In the genomic region with DNA sequence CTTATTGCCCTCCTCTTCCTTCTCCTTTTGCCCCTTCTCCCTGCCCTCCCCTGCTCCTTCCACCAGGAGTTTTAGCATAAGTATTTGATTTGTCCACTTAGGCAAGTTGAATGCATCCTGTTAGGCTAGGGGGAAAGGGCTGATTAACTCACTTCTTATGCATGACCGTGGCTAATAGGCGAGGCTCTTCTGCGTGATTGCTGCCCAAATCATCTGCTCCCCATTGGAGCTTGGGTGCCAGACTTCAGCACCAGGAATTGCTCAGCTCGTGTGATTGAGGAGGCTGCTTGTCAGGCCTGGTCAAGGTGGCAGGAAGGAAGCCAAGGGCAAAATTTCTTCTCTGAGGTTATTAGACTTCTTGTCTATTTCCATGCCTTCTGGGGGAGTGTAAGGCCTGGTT, we compare ENCODE assay signal across 14 mouse cellular contexts. TPM values are rescaled to one million over a fixed set of nuclear protein-coding genes. Genes with fewer than 3 reads are reported as not detected.
DNase-seq lines count a peak whose midpoint lies in the region; ATAC-seq and TF ChIP-seq lines count a peak whose summit lies in the region.
"Had no signal": no experiment of that assay in that cellular context is flagged by ENCODE, and none has a peak within 500 bp of the region (broad histone marks: within the 10 kb centered on the region; RNA-seq: fewer than 3 reads in every experiment).

No protein-coding gene starts in this region.

- no peaks in the 10 kb centered on the region for H3K27me3 ChIP-seq in heart, embryonic 13.5 days (replicated peaks)
- no peaks in the 10 kb centered on the region for H3K27me3 ChIP-seq in lung, embryonic 14.5 days (ENCODE audit: insufficient read depth, low read length)
- no peaks in the 10 kb centered on the region for H3K27me3 ChIP-seq in kidney, postnatal 0 days (ENCODE audit: insufficient read depth, low read length)
- H3K27me3 ChIP-seq: intestine, embryonic 15.5 days; Patski had no signal

- no peak overlapping the region for H3K4me3 ChIP-seq in heart, embryonic 13.5 days
- H3K4me3 ChIP-seq in lung, embryonic 14.5 days (ENCODE audit: low read depth, low read length), result no peak overlapping the region
- no peak overlapping the region for H3K4me3 ChIP-seq in lung, adult 2 months (replicated peaks; ENCODE audit: extremely low read depth, low read depth, low read length)
- H3K4me3 ChIP-seq in kidney, postnatal 0 days (replicated peaks; ENCODE audit: low read depth, low read length), result no peak overlapping the region
- H3K4me3 ChIP-seq: intestine, embryonic 15.5 days; myocyte had no signal

- peaks cover 100% of the 10 kb centered on the region for H3K4me1 ChIP-seq in heart, embryonic 13.5 days
- peaks cover 45% of the 10 kb centered on the region for H3K4me1 ChIP-seq in lung, embryonic 14.5 days (ENCODE audit: insufficient read depth)
- H3K4me1 ChIP-seq in lung, adult 2 months (ENCODE audit: control insufficient read depth, insufficient read depth, low read length), result peaks cover 48% of the 10 kb centered on the region
- peaks cover 50% of the 10 kb centered on the region for H3K4me1 ChIP-seq in kidney, postnatal 0 days (replicated peaks; ENCODE audit: insufficient read depth, low read length)

- peak overlapping the region; percentile 63 for H3K27ac ChIP-seq in heart, embryonic 13.5 days (replicated peaks)
- H3K27ac ChIP-seq in lung, embryonic 14.5 days (ENCODE audit: low read depth), result peak overlapping the region; percentile 4; the same call in 1 of the 2 replicates
- H3K27ac ChIP-seq in kidney, postnatal 0 days, result peak overlapping the region; percentile 64
- H3K27ac ChIP-seq: intestine, embryonic 15.5 days had no signal

- H3K9me3 ChIP-seq in heart, embryonic 13.5 days, result no peaks in the 10 kb centered on the region
- H3K9me3 ChIP-seq in lung, embryonic 14.5 days (ENCODE audit: low read depth, low read length), result no peaks in the 10 kb centered on the region
- H3K9me3 ChIP-seq in kidney, postnatal 0 days (replicated peaks; ENCODE audit: low read length), result no peaks in the 10 kb centered on the region
- H3K9me3 ChIP-seq: intestine, embryonic 15.5 days had no signal

- 41% methylated on average over 4 of the region's 4 CpGs for WGBS in heart, embryonic 13.5 days
- WGBS in lung, embryonic 14.5 days, result 39% methylated on average over 4 of the region's 4 CpGs
- 24% methylated on average over 4 of the region's 4 CpGs for WGBS in lung, adult 2 months
- 31% methylated on average over 4 of the region's 4 CpGs for whole genome bisulfite sequencing in kidney, postnatal 0 days

- peak; percentile 59 for DNase-seq in adrenal gland, postnatal 10 days
- no peak for DNase-seq in adrenal gland, adult 8-10 months
- DNase-seq in heart, adult 8-10 months (ENCODE audit: low spot score), result no peak
- DNase-seq in lung, embryonic 14.5 days, result no peak
- no peak for DNase-seq in lung, adult 2 months
- no peak for DNase-seq in kidney, postnatal 0 days (ENCODE audit: low spot score)
- DNase-seq in urinary bladder, adult 2 months (ENCODE audit: low spot score), result no peak
- DNase-seq: embryo, embryonic 11 days; lung, postnatal 4 days; thymus, postnatal 4 days had no signal

- peak overlapping the region; percentile 24; the same call in 1 of the 2 replicates for H3K9ac ChIP-seq in heart, embryonic 13.5 days
- no peak overlapping the region for H3K9ac ChIP-seq in lung, embryonic 14.5 days
- no peak overlapping the region for H3K9ac ChIP-seq in kidney, postnatal 0 days (ENCODE audit: low read depth, low read length)
- H3K9ac ChIP-seq: intestine, embryonic 15.5 days had no signal

- H3K4me2 ChIP-seq in heart, embryonic 13.5 days, result no peak overlapping the region
- no peak overlapping the region for H3K4me2 ChIP-seq in lung, embryonic 14.5 days
- no peak overlapping the region for H3K4me2 ChIP-seq in kidney, postnatal 0 days (ENCODE audit: low read length)
- H3K4me2 ChIP-seq: intestine, embryonic 15.5 days had no signal

- ATAC-seq in heart, embryonic 13.5 days (ENCODE audit: extremely low read depth, insufficient number of reproducible peaks, low FRiP score, low TSS enrichment), result no peak
- no peak for ATAC-seq in lung, embryonic 14.5 days (ENCODE audit: insufficient read depth)
- ATAC-seq in kidney, postnatal 0 days (replicated peaks; ENCODE audit: low FRiP score, low read depth), result no peak
- ATAC-seq: intestine, embryonic 15.5 days; Patski had no signal

- no peak for TF ChIP-seq CTCF in lung, embryonic 14.5 days (IDR thresholded peaks at IDR 0.05; ENCODE audit: low read depth)
- no peak for TF ChIP-seq CTCF in lung, adult 2 months (IDR thresholded peaks at IDR 0.05; ENCODE audit: insufficient read depth, low read length)
- TF ChIP-seq CTCF in kidney, postnatal 0 days (IDR thresholded peaks at IDR 0.05; ENCODE audit: low read depth), result no peak

- TF ChIP-seq POLR2A in lung, adult 2 months (IDR thresholded peaks at IDR 0.05; ENCODE audit: borderline replicate concordance, extremely low read depth, low read depth, low read length), result no peak

- H3K36me3 ChIP-seq in heart, embryonic 13.5 days, result peaks cover 27% of the 10 kb centered on the region
- H3K36me3 ChIP-seq in lung, embryonic 14.5 days (ENCODE audit: insufficient read depth), result peaks cover 29% of the 10 kb centered on the region
- H3K36me3 ChIP-seq in kidney, postnatal 0 days (ENCODE audit: insufficient read depth, low read length), result no peaks in the 10 kb centered on the region
- H3K36me3 ChIP-seq: intestine, embryonic 15.5 days had no signal

RNA-seq across cellular contexts. Expression of a gene that starts 19.8 kb away (rescaled TPM):
- total RNA-seq in adrenal gland, postnatal 10 days (2021), result 100 to 1,000 TPM; 274 to 316 TPM
- total RNA-seq in adrenal gland, adult 8-10 months (2022), result 100 to 1,000 TPM; 271 to 383 (median 310) TPM
- polyA plus RNA-seq in heart, embryonic 13.5 days (2015; fragmentation: Nextera tagmentation; extraction: Ambion mirVana), result 150 and 157 TPM in 2 replicates
- 100 to 1,000 TPM; 196 to 226 (median 214) TPM for total RNA-seq in heart, adult 8-10 months (2022)
- polyA plus RNA-seq in lung, embryonic 14.5 days (2014; fragmentation: Nextera tagmentation; extraction: Ambion mirVana), result 134 and 135 TPM in 2 replicates
- polyA plus RNA-seq in lung, adult 2 months (2012; rRNA removed), result 28.9 and 58.2 TPM in 2 replicates
- polyA plus RNA-seq in kidney, postnatal 0 days (2015; fragmentation: Nextera tagmentation; extraction: Ambion mirVana), result 139 and 166 TPM in 2 replicates
- 171 and 244 TPM in 2 replicates for polyA plus RNA-seq in urinary bladder, adult 2 months (2012; rRNA removed)

Comparison
In these comparisons a context has a peak if more than half of its experiments do, and no peak if none do; other contexts are left out.
1. H3K27ac ChIP-seq: peak in every context shown above with its lines; median percentile 64 in kidney, postnatal 0 days; 63 in heart, embryonic 13.5 days; 4 in lung, embryonic 14.5 days.